ENCODE assay signal across 22 mouse cellular contexts in genomic region chr7:50162602-50163001, GRCm38 (mm10).
DNase-seq lines count a peak whose midpoint lies in the region; ATAC-seq and TF ChIP-seq lines count a peak whose summit lies in the region.
"Had no signal": no experiment of that assay in that cellular context is flagged by ENCODE, and none has a peak within 500 bp of the region (broad histone marks: within the 10 kb centered on the region; RNA-seq: fewer than 3 reads in every experiment).

No protein-coding gene starts in this region.

- peak; percentile 11 for DNase-seq in heart, adult 11 months
- no peak for DNase-seq in heart, postnatal 14 days
- peak; percentile 9 to 55 for DNase-seq in left cerebral cortex, postnatal 14 days (ENCODE audit: low spot score in 2 of 2)
- no peak for DNase-seq in left cerebral cortex, adult 11 months (ENCODE audit: low spot score)
- no peak for DNase-seq in lung, postnatal 0 days (ENCODE audit: low spot score)
- no peak for DNase-seq in lung, postnatal 36 days
- DNase-seq in telencephalon, adult 2 months (ENCODE audit: low read depth, low spot score) = peak; percentile 68
- DNase-seq: adrenal gland, postnatal 14 days; cerebellum, adult 18-20 months; cerebellum, adult 9-11 months; cerebellum, postnatal 36 days; gastrocnemius, postnatal 10 days; heart, adult 2 months had no signal

- ATAC-seq in lung, postnatal 0 days = peak; percentile 47
- ATAC-seq: activated CD4-positive, CD25-positive, alpha-beta regulatory T cell, adult 4 months; Patski had no signal

- TF ChIP-seq EP300 in lung, postnatal 0 days (IDR thresholded peaks at IDR 0.05) = no peak

- 46% methylated on average over 5 of the region's 5 CpGs for WGBS in lung, postnatal 0 days

- TF ChIP-seq CTCF in lung, postnatal 0 days (IDR thresholded peaks at IDR 0.05) = no peak

- no peaks in the 10 kb centered on the region for H3K36me3 ChIP-seq in lung, postnatal 0 days (ENCODE audit: insufficient read depth, low read length)
- H3K36me3 ChIP-seq: embryonic facial prominence, embryonic 13.5 days; forebrain, embryonic 12.5 days; heart, embryonic 15.5 days; hindbrain, embryonic 10.5 days had no signal

- H3K4me3 ChIP-seq in lung, postnatal 0 days (ENCODE audit: low read depth, low read length) = no peak overlapping the region
- H3K4me3 ChIP-seq: embryonic facial prominence, embryonic 13.5 days; forebrain, embryonic 12.5 days; heart, adult 2 months; heart, embryonic 15.5 days; hindbrain, embryonic 10.5 days had no signal

- H3K27me3 ChIP-seq in lung, postnatal 0 days (replicated peaks; ENCODE audit: insufficient read depth, low read length) = no peaks in the 10 kb centered on the region
- H3K27me3 ChIP-seq: CH12.LX; embryonic facial prominence, embryonic 13.5 days; forebrain, embryonic 12.5 days; heart, embryonic 15.5 days; Patski had no signal

- H3K9ac ChIP-seq in lung, postnatal 0 days (replicated peaks; ENCODE audit: low read depth) = no peak overlapping the region
- H3K9ac ChIP-seq: embryonic facial prominence, embryonic 13.5 days; forebrain, embryonic 12.5 days; heart, embryonic 15.5 days; hindbrain, embryonic 14.5 days had no signal

- no peaks in the 10 kb centered on the region for H3K9me3 ChIP-seq in lung, postnatal 0 days (ENCODE audit: low read length)
- H3K9me3 ChIP-seq: forebrain, embryonic 12.5 days; heart, embryonic 15.5 days; hindbrain, embryonic 10.5 days had no signal

- H3K4me1 ChIP-seq in lung, postnatal 0 days (ENCODE audit: insufficient read depth, low read depth, low read length) = no peaks in the 10 kb centered on the region
- H3K4me1 ChIP-seq: embryonic facial prominence, embryonic 13.5 days; forebrain, embryonic 12.5 days; heart, embryonic 15.5 days; hindbrain, embryonic 10.5 days had no signal

- H3K4me2 ChIP-seq in lung, postnatal 0 days (replicated peaks; ENCODE audit: low read depth, low read length) = no peak overlapping the region
- H3K4me2 ChIP-seq: embryonic facial prominence, embryonic 13.5 days; forebrain, embryonic 12.5 days; heart, embryonic 11.5 days; heart, embryonic 15.5 days; hindbrain, embryonic 14.5 days had no signal

- no peak overlapping the region for H3K27ac ChIP-seq in lung, postnatal 0 days (ENCODE audit: low read length)
- H3K27ac ChIP-seq: embryonic facial prominence, embryonic 13.5 days; forebrain, embryonic 12.5 days; heart, adult 2 months; heart, embryonic 15.5 days; hindbrain, embryonic 10.5 days; hindbrain, embryonic 14.5 days had no signal

- intact Hi-C loops in heart, postnatal 14 days (cut with DNase I) = no loop called here
- intact Hi-C loops in left cerebral cortex, postnatal 14 days (cut with DNase I) = no loop called here

Comparison
In these comparisons a context has a peak if more than half of its experiments do, and no peak if none do; other contexts are left out.
1. DNase-seq: peak in heart, adult 11 months (single experiment), left cerebral cortex, postnatal 14 days (2 of 2) and telencephalon, adult 2 months (single experiment); none in heart, postnatal 14 days (0 of 2), left cerebral cortex, adult 11 months (single experiment), lung, postnatal 0 days (single experiment) and lung, postnatal 36 days (single experiment).